Mouse (Mus musculus) testis, adult 2 months (tissue): ENCODE measurements around the gene Cdkl3.

Experiments used
- CTCF ChIP-seq: fragments of 200-500 bp; IDR thresholded peaks from 2 replicates; pipeline ENCODE4 v1.5.1; 2012; ENCODE audit warnings: low read depth, mild to moderate bottlenecking, inconsistent platforms, low read length, moderate library complexity; ENCODE audit not compliant: control insufficient read depth, insufficient read depth, insufficient replicate concordance
- POLR2A ChIP-seq: fragments of 200-500 bp; IDR thresholded peaks from 2 replicates; pipeline ENCODE4 v1.6.1; 2012; ENCODE audit warnings: low read depth, mild to moderate bottlenecking, inconsistent platforms, low read length, moderate library complexity; ENCODE audit not compliant: control insufficient read depth

DNA sequence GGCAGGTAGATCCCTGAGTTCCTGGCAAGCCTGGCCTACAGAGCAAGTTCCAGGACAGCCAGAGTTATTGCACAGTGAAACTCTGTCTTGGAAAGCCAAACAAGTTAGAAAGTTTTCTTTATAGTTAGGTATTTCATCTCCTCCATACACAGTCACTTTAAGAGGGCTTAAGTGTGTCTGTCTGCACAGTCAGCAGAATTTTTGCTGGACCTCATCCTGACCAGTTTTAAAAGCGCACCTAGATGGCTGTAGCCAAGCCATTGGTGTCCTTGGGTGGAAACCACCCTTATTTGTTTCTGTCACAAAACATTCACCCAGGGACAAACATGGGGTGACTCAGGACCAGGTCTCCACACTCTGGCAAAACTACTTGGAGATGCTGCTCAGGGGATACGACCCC is 76.6 kb downstream of the Cdkl3 start:
- no peak for TF ChIP-seq CTCF
- no peak for TF ChIP-seq POLR2A
